Mouse (Mus musculus) right cerebral cortex, adult 18-20 months (tissue): ENCODE data around the gene Tppp.
A peak's percentile ranks its signal among the peaks of the same experiment; 100 is the strongest.
"Not testable (repeated sequence)": the region's sequence is repeated elsewhere in the genome, so short reads cannot be mapped to it uniquely, and the experiment has no call there.

Experiments used
- DNase-seq: peaks from one replicate; pipeline ENCODE4 v3.0.0; 2022; ENCODE audit warnings: mixed read lengths

Tppp gene

GRCm38 (mm10) chr13:74026215-74026614 lies 17.0 kb downstream of the Tppp start:
- DNase-seq = peak; percentile 40

GRCm38 (mm10) chr13:74028116-74028515 lies 18.9 kb downstream of the Tppp start:
- DNase-seq = peak; percentile 60

DNA sequence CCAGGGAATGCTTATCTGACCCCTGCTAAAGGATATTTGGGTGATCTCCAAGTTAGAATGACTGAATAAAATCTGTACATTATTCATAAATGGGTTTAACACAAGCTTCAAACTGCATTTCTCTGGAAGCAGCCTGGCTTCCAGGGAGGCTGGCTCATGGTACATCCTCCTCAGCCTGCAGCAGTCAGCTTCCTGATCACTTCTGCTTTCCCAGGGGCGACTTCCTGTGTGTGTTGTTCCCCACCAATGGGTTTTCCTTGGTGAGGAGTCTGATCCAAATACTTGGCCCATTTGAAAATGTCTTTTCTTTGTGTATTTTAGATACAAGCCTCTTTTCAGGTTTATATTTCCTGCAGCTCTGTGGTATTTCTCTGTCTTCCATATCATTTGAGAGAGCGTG lies 19.8 kb downstream of the Tppp start:
- no peak for DNase-seq

DNA sequence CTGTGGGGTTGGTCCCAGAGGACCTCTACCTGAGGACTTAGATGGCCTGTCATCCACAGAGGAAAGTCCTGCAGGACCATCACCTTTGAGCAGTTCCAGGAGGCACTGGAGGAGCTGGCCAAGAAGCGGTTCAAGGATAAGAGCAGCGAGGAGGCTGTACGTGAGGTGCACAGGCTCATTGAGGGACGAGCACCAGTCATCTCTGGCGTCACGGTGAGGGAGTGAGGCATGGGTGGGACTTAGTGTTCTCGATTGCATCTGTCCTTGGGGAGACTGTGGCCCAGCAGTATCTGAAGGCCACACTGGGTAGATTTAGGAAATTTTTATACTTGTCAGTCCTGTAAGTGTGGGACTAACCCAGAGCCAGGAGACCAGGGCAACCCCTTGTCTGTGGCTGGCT lies 21.5 kb downstream of the Tppp start:
- DNase-seq = no peak

DNA sequence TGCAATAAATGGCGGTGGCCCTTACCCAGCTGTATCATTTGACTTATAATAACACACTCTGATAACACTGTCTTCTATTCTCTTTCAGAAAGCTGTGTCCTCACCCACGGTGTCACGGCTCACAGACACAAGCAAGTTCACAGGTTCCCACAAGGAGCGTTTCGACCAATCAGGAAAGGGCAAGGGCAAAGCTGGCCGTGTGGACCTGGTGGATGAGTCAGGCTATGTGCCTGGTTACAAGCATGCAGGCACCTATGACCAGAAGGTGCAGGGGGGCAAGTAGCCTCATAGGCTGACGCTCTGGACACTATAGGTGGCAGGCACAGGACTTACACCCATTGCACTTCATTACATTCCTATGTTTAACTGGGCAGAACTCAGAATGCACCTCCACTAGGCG lies 21.9 kb downstream of the Tppp start:
- no peak for DNase-seq

- DNase-seq = no peak
Measured at GRCm38 (mm10) chr13:74034756-74035155, 25.5 kb downstream of the Tppp start.

DNA sequence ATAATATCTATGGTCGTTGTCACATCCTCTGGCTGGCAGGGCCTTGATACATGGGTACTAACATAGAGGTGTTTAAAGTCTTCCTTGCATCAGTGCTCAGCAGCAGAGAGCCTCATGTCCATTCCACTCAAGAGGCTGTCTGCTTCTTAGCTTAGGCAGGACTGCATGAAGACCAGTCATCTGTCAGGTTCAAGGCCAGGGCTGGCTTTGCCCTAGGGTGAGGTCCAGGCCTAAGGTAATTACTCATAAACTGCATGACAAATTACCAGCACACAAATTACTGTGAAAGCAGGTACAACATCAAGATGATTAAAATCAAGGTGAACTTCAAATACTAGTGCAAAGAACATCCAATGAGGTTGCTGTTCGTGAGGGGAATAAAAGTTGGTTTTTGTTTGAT lies 26.6 kb downstream of the Tppp start:
- no peak for DNase-seq

- DNase-seq = no peak
Measured at GRCm38 (mm10) chr13:74039926-74040325, 30.7 kb downstream of the Tppp start.

DNA sequence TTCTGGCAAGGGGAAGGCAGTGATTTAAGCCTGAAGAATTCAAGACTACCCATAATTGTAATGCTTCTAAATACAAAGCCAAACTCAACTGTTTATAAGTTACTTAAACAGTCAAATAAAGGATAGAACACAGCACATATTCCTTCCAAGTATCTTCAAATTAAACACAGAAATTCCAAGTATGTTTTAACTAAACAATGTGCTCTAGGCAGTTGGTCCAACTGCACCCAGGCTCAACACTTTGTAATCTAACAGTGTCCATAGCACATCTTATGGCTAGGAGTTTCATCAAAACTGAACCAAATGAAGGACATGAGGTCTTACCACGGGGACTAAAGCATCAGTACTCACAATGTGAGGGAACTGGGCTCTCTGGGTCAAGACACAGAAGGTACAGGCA lies 47.0 kb downstream of the Tppp start:
- no peak for DNase-seq

DNA sequence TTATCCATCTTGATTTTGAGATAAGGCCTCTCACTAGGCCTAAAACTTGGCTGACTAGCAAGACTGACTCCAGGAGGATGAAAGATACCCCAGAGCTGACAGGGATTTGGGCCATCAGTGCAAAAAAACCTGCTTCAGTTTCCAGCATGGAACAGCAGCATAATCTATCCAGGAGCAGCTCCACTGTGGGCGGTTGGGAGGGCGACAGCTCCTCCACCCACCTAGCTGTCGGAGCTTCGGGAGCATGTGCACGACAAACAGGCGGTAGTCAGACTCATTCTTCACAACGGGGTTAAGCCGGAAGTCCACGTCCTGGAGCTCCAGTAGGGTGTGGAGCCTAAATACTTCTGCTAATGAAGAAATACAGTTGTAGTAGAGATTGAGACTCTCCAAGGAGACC lies 48.9 kb downstream of the Tppp start:
- peak; percentile 46 for DNase-seq

- DNase-seq = peak; percentile 83
Measured at GRCm38 (mm10) chr13:74061613-74062377, 52.6 kb downstream of the Tppp start, which contains the start of gene Cep72. Cep72 (minus strand) TSS chr13:74062299.

DNA sequence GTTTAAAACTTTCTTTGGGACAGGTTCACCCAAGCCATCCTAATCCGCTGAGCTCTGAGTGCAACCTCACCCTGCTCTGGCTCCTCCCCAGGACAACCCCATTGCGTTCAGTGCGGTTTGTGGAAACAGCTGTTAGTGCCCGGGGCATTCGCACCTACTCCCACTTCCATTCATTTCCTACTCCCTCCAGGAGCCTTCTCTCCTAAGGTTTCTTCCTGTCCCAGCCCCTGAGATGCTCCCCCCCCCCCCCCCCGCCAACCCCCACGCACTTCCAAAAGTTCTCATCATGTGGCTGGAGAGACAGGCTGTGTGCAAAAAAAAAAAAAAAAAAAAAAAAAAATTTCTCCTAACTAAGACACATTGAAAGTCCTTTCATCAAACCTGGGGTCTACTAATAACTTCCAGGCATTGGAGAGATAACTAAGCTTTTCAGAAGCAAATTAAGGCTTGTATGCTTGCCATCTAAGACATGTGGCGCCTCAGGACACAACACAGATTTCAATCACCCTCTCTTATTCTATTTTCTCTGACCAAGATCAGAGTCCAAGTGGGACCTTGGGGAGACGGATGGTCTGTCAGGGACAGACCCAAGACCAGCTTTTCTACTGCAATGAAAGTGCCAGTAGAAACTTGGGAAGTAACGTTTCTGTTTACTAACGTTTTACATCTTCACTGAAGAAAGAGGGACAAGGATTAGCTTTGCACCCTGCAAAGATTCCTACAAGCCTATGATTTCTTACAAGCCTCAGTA lies 53.3 kb downstream of the Tppp start:
- no peak for DNase-seq

- DNase-seq = no peak
Measured at GRCm38 (mm10) chr13:74063340-74064050, 54.3 kb downstream of the Tppp start.

GRCm38 (mm10) chr13:74066576-74066975 lies 57.4 kb downstream of the Tppp start:
- no peak for DNase-seq

- not testable (repeated sequence) for DNase-seq
Measured at GRCm38 (mm10) chr13:74071244-74071643, 62.0 kb downstream of the Tppp start.

DNA sequence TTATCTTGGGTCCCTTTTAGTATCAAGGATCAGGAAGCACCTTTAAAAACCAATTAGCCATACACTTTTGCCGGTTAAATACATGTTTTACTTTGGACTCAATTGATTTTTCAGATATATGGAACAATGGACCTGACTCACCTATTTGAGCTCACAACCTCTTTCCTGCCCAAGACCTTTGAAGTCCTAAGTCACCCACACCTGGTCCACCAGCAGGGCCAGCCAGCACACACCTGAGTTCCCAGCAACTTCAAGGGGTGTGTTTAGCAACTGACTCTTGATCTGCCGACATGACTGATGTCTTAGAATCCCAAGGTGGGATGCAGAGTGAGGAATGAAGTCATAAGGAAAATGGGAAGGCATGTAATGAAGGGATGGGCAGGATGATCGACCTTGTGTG lies 62.5 kb downstream of the Tppp start:
- no peak for DNase-seq

GRCm38 (mm10) chr13:74073369-74073768 lies 64.2 kb downstream of the Tppp start:
- DNase-seq = no peak
